Mouse (Mus musculus) forebrain, postnatal 0 days (tissue): ENCODE results near the gene Ppfia3. TPM values are rescaled to one million over a fixed set of nuclear protein-coding genes. Genes with fewer than 3 reads are reported as not detected.
"Not testable (repeated sequence)": the region's sequence is repeated elsewhere in the genome, so short reads cannot be mapped to it uniquely, and the experiment has no call there.

Experiments used
- ATAC-seq: fragments of 200-750 bp; cut with Nextera tagmentation; 2 replicates; pipeline ENCODE4 v1.8.0; 2017; ENCODE audit warnings: mild to moderate bottlenecking, moderate library complexity
- DNase-seq: peaks from one replicate; pipeline ENCODE4 v3.0.0-alpha.2; 2015
- H3K27ac ChIP-seq: fragments of 300-500 bp; sonication (generic); 2 replicates; pipeline ENCODE4 v1.5.1; 2014; ENCODE audit warnings: low read depth, mild to moderate bottlenecking, antibody characterized with exemption, low read length, moderate library complexity, mixed read lengths
- H3K27me3 ChIP-seq: fragments of 300-500 bp; sonication (generic); 2 replicates; pipeline ENCODE4 v1.6.1; 2014; ENCODE audit warnings: mild to moderate bottlenecking, low read length, mixed read lengths; ENCODE audit not compliant: insufficient read depth
- H3K36me3 ChIP-seq: fragments of 300-500 bp; sonication (generic); 2 replicates; pipeline ENCODE4 v1.6.1; 2014; ENCODE audit warnings: mild to moderate bottlenecking, moderate library complexity; ENCODE audit not compliant: insufficient read depth
- H3K4me1 ChIP-seq: fragments of 300-500 bp; sonication (generic); 2 replicates; pipeline ENCODE4 v1.6.1; 2014; ENCODE audit warnings: antibody characterized with exemption; ENCODE audit not compliant: insufficient read depth
- H3K4me2 ChIP-seq: fragments of 300-500 bp; sonication (generic); 2 replicates; pipeline ENCODE4 v1.6.1; 2014; ENCODE audit warnings: low read depth, mild to moderate bottlenecking, moderate library complexity
- H3K4me3 ChIP-seq: fragments of 300-500 bp; sonication (generic); 2 replicates; pipeline ENCODE4 v1.5.1; 2014; ENCODE audit warnings: low read depth, low read length, mixed read lengths
- H3K9ac ChIP-seq: fragments of 300-500 bp; sonication (generic); 2 replicates; pipeline ENCODE4 v1.6.1; 2014; ENCODE audit warnings: mild to moderate bottlenecking
- H3K9me3 ChIP-seq: fragments of 300-500 bp; sonication (generic); 2 replicates; pipeline ENCODE4 v1.6.1; 2016; ENCODE audit warnings: low read length
- CTCF ChIP-seq: sonication (generic); IDR thresholded peaks from 2 replicates; pipeline ENCODE4 v1.5.1; 2016; ENCODE audit warnings: antibody characterized with exemption, control low read depth, low read depth
- WGBS: fragments of 180-500 bp; shearing (Covaris S2); extraction: QIAGEN DNeasy Blood & Tissue Kit; methylation state at CpG from one replicate; pipeline ENCODE4 v1.1.7; 2014; 5-methylcytosine and 5-hydroxymethylcytosine counted together
- polyA plus RNA-seq: library from polyadenylated mRNA; unstranded; fragments of >200 nt; fragmentation: Nextera tagmentation; extraction: Ambion mirVana; gene quantifications from 2 replicates; pipeline ENCODE4 v1.2.1, GENCODE M21; 2015
- total RNA-seq: library from RNA; depleted of rRNA; stranded (reverse); fragments of >200 nt; gene quantifications from 2 replicates; pipeline ENCODE4 v1.2.3, GENCODE M21; 2014

Ppfia3 gene
- total and polyA plus RNA-seq, 2 experiments from 2014 or later, result 26.0 to 81.0 TPM

DNA sequence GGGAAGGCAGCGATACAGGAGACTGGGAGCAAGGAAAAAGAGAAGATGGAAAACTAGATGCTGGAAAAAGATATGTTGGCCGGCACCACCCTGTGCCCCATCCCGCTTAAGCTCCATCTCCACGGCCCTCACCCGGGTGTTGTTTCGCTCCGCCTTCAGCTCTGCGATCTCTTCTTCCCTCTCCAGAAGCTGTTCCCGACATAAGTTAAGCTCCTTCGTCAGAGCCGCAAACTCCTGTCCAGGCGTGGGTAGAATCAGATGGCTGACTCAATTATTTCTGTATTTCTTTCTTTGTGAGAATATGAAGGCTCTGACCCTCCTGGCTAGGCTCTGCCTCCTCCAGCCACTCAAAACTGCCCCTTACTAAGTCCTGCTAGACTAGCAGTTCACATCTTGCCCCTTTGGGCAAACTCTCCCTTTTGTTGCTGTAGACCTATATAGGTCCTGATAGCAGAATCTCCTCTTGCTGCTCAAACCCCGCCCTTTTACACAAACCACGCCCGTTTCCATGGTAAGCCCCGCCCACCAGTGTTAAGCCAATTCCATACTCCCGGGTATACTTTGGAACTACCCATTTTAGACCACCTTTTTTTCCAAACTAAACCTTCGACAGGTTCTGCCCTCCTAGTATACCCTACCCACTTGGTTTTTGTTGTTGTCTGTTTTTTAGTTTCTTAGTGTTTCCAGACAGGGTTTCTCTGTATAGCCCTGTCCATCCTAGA lies 6.3 kb downstream of the Ppfia3 start:
- Histone ChIP-seq H3K4me2 (peak overlapping the region; percentile 81), H3K36me3 (peaks cover 25% of the 10 kb centered on the region), H3K27me3 (no peaks in the 10 kb centered on the region; the same call in 1 of the 2 replicates), H3K9me3 (no peaks in the 10 kb centered on the region), H3K9ac (no peak overlapping the region), H3K27ac (no peak overlapping the region), H3K4me3 (no peak overlapping the region), H3K4me1 (peaks cover 21% of the 10 kb centered on the region)
- no peak for DNase-seq
- TF ChIP-seq CTCF, result no peak
- peak; percentile 2; the same call in 1 of the 2 replicates for ATAC-seq
- 59% methylated on average over 18 of the region's 18 CpGs for WGBS

DNA sequence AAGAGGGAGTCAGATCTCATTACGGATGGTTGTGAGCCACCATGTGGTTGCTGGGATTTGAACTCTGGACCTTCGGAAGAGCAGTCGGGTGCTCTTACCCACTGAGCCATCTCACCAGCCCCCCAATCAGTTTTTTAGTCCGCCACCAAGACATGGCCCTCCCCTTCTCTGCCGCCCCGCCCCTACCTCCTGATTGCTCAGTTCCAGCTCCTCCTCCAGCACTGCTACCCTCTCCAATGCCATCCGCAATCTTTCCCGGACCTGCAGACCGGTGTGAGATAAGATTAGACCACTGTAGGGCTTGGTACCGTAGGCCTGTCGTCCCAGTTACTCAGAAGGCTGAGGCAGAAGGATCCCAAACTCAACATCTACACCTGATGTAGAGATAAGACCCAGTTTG lies 7.7 kb downstream of the Ppfia3 start:
- not testable (repeated sequence) for ATAC-seq, H3K9ac ChIP-seq, H3K27me3 ChIP-seq, H3K27ac ChIP-seq, H3K4me2 ChIP-seq, DNase-seq, H3K9me3 ChIP-seq, H3K4me3 ChIP-seq
- peaks cover 39% of the 10 kb centered on the region for H3K36me3 ChIP-seq
- WGBS, result 70% methylated on average over 10 of the region's 11 CpGs
- peaks cover 13% of the 10 kb centered on the region for H3K4me1 ChIP-seq

DNA sequence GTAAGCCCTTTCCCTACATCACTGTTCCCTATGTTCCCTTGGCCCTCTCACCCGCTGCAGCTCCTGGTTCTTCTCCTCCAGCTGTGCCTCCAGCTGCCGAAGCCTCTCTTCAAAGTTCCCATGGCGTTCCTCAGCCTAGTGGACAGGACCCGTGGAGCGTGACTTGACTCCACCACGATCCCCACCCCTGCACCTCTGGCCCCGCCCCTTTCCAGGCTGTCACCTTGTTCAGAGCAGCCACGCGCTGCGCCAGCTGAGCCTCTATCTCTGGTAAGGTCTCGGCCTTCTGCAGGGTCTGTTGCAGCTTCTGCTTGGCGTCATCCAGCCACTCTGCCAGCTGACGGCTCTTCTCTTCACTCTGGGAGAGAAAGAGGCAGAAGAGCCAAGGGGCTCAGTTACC lies 10.7 kb downstream of the Ppfia3 start:
- ATAC-seq (no peak), DNase-seq (no peak)
- no peak overlapping the region for H3K4me3 ChIP-seq
- 75% methylated on average over 13 of the region's 13 CpGs for WGBS
- TF ChIP-seq CTCF, result no peak
- H3K4me1 ChIP-seq, result no peaks in the 10 kb centered on the region
- H3K9ac ChIP-seq, result no peak overlapping the region
- H3K27me3 ChIP-seq, result no peaks in the 10 kb centered on the region
- no peak overlapping the region for H3K27ac ChIP-seq
- H3K9me3 ChIP-seq, result no peaks in the 10 kb centered on the region
- H3K36me3 ChIP-seq, result peaks cover 64% of the 10 kb centered on the region
- H3K4me2 ChIP-seq, result no peak overlapping the region

DNA sequence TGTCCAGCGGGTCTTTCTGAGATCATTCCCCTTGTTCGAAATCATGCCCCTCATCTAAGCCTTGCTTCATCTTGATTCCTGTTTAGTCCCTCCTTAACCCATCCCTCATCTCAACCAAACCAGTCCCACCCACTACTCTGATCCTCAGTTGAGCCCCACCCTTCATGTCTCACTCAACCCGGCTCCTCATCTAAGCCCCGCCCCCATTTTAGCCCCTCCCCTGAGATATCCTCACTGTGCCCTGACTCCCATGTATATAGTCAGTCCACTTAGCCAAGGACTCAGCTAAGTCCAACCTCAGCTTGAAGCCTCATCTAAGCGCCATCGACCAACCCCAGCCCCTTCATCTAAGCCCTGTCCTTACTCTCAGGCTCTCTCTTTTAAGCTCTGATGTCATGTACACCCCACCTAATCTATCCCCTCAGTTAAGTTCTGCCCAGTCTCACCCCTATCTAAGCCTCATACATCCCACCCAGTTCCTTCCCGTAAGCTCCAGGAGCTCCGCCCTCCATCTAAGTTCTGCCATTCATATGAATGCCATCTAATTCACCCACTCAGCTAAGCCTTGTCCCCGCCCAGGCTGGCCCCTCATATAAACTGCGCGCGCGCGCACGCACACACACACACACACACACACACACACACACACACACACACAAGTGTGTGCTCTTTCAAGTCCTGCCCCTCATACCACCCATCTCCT lies 11.3 kb downstream of the Ppfia3 start:
- no peak for DNase-seq
- no peaks in the 10 kb centered on the region for H3K4me1 ChIP-seq
- ATAC-seq, result no peak
- no peak for TF ChIP-seq CTCF
- peaks cover 69% of the 10 kb centered on the region for H3K36me3 ChIP-seq
- H3K4me2 ChIP-seq, result no peak overlapping the region
- no peaks in the 10 kb centered on the region for H3K9me3 ChIP-seq
- no peak overlapping the region for H3K4me3 ChIP-seq
- H3K9ac ChIP-seq, result no peak overlapping the region
- 79% methylated on average over 15 of the region's 15 CpGs for WGBS
- H3K27me3 ChIP-seq, result no peaks in the 10 kb centered on the region
- no peak overlapping the region for H3K27ac ChIP-seq

DNA sequence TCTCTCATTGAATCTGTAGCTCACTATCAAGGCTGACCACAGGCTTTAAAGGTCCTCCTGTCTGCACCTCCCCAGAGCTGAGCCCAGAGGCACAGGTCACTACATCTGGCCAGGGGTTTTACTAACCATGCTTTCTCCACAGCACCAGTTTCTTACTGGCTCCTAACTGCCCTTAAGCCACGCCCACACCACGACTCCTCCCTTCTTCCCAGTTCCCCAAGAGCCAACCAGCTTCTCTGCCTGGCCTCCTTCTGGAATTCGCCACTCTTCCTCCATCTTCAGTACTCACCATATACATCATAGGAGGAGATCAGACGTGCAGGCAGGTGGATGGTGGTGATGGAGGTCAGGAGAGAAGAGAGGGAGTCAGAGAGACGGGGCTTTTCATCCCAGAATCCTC lies 13.8 kb downstream of the Ppfia3 start:
- 30% methylated on average over 5 of the region's 5 CpGs for WGBS

DNA sequence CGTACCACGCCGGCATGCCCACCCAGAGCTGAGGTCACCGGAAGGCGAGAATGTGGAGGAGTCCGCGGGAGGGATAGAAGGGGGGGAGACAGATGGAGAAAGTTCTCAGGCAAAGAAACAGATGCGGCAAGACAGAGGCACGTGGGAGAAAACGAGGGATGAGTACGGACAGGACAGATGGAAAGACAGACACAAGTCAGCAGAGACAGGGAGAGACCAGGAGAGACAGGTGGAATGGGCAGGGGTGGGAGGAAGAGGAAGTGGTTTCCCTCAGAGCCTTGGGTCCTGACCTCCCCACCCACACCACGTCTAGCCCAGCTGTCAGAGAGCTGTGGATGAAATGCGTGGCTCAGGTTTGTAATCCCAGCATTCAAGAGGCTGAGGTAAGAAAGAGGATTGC lies 19.9 kb downstream of the Ppfia3 start:
- Histone ChIP-seq H3K9me3 (no peaks in the 10 kb centered on the region), H3K36me3 (peaks cover 67% of the 10 kb centered on the region), H3K4me3 (no peak overlapping the region), H3K4me2 (no peak overlapping the region), H3K27me3 (no peaks in the 10 kb centered on the region), H3K27ac (no peak overlapping the region), H3K4me1 (no peaks in the 10 kb centered on the region), H3K9ac (no peak overlapping the region)
- no peak for DNase-seq
- TF ChIP-seq CTCF, result no peak
- ATAC-seq, result no peak
- 77% methylated on average over 13 of the region's 13 CpGs for WGBS

More for the DNA sequence above, 13.8 kb downstream of the Ppfia3 start:
- Histone ChIP-seq H3K27me3 (no peaks in the 10 kb centered on the region), H3K36me3 (peaks cover 89% of the 10 kb centered on the region), H3K9ac (no peak overlapping the region), H3K4me3 (no peak overlapping the region), H3K9me3 (no peaks in the 10 kb centered on the region), H3K4me2 (no peak overlapping the region), H3K4me1 (no peaks in the 10 kb centered on the region), H3K27ac (no peak overlapping the region)
- ATAC-seq, result no peak
- no peak for DNase-seq
- no peak for TF ChIP-seq CTCF

DNA sequence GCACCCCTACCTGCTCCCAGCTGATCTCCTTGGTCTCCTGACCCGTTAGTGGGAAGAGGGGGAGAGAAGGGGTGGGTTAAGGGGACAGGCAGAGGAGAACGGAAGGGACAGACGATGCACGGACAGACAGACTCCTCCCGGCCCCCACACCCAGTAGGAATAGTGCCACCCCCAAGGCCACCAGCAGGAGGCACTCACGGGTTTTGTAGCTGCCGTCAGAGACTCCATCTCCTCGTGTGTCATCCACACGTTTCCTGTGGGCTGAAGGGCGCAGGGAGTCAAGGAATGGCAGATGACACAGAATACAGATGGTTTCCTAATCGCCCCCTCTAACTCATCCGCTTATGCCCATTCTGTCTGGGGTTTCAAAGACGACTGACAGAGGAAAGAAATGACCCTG lies 23.3 kb downstream of the Ppfia3 start:
- ATAC-seq (no peak), DNase-seq (no peak)
- Histone ChIP-seq H3K9ac (no peak overlapping the region), H3K27ac (no peak overlapping the region), H3K4me2 (no peak overlapping the region), H3K27me3 (peaks cover 5% of the 10 kb centered on the region; the same call in 1 of the 2 replicates), H3K4me1 (no peaks in the 10 kb centered on the region), H3K36me3 (peaks cover 48% of the 10 kb centered on the region), H3K4me3 (no peak overlapping the region), H3K9me3 (no peaks in the 10 kb centered on the region)
- 30% methylated on average over 13 of the region's 13 CpGs for WGBS
- peak; percentile 38 for TF ChIP-seq CTCF
